Mouse (Mus musculus) testis, adult 2 months (tissue): ENCODE results near the gene Tmem189. TPM values are rescaled to one million over a fixed set of nuclear protein-coding genes. Genes with fewer than 3 reads are reported as not detected.

Experiments used
- H3K27ac ChIP-seq: fragments of 200-500 bp; 2 replicates; pipeline ENCODE4 v1.5.1; 2012; ENCODE audit warnings: low read depth, low read length; ENCODE audit not compliant: control insufficient read depth, insufficient read depth
- H3K27me3 ChIP-seq: fragments of 200-500 bp; 2 replicates; pipeline ENCODE4 v1.6.1; 2012; ENCODE audit warnings: mild to moderate bottlenecking, low read length, moderate library complexity; ENCODE audit not compliant: control insufficient read depth, insufficient read depth
- H3K36me3 ChIP-seq: fragments of 200-500 bp; 2 replicates; pipeline ENCODE4 v1.6.1; 2012; ENCODE audit warnings: mild to moderate bottlenecking, low read length; ENCODE audit not compliant: control insufficient read depth, insufficient read depth
- H3K4me1 ChIP-seq: fragments of 200-500 bp; 2 replicates; pipeline ENCODE4 v1.6.1; 2012; ENCODE audit warnings: low read length; ENCODE audit not compliant: control insufficient read depth, insufficient read depth
- H3K4me3 ChIP-seq: fragments of 200-500 bp; 2 replicates; pipeline ENCODE4 v1.5.1; 2012; ENCODE audit warnings: low read depth, mild to moderate bottlenecking, low read length, moderate library complexity, mixed read lengths; ENCODE audit not compliant: control insufficient read depth
- CTCF ChIP-seq: fragments of 200-500 bp; IDR thresholded peaks from 2 replicates; pipeline ENCODE4 v1.5.1; 2012; ENCODE audit warnings: low read depth, mild to moderate bottlenecking, inconsistent platforms, low read length, moderate library complexity; ENCODE audit not compliant: control insufficient read depth, insufficient read depth, insufficient replicate concordance
- POLR2A ChIP-seq: fragments of 200-500 bp; IDR thresholded peaks from 2 replicates; pipeline ENCODE4 v1.6.1; 2012; ENCODE audit warnings: low read depth, mild to moderate bottlenecking, inconsistent platforms, low read length, moderate library complexity; ENCODE audit not compliant: control insufficient read depth
- polyA plus RNA-seq: library from polyadenylated mRNA; depleted of rRNA; stranded (reverse); fragments of >200 nt; gene quantifications from 2 replicates; pipeline ENCODE4 v1.2.3, GENCODE M21; 2012

Tmem189 gene
- polyA plus RNA-seq, 1 experiment, result 97.4 TPM

DNA sequence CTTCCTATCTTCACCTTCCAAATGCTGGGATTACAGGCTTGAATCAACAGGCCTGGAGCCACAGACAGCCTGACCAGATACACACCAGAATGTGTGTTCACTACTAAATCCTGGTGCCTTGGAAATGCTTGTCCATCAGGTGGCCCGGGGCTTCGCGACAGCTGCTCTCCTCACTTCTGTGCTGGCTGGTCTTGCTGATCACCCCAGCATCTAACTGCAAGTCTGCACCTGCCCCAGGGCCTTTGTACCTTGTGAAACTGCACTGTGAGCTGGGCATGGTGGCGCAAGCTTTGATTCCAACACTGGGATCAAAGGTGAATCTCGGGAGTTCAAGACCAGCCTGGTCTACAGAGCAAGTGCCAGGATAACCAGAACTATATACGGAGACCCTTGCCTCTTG lies 47.5 kb downstream of the Tmem189 start:
- Histone ChIP-seq H3K4me1 (no peaks in the 10 kb centered on the region), H3K27ac (no peak overlapping the region), H3K4me3 (no peak overlapping the region)

GRCm38 (mm10) chr2:167641337-167641736 lies 48.3 kb downstream of the Tmem189 start:
- no peaks in the 10 kb centered on the region for H3K36me3 ChIP-seq
- no peaks in the 10 kb centered on the region for H3K4me1 ChIP-seq
- no peak overlapping the region for H3K4me3 ChIP-seq
- no peak for TF ChIP-seq POLR2A
- peak; percentile 77; the same call in 1 of the 2 replicates for TF ChIP-seq CTCF
- H3K27me3 ChIP-seq, result no peaks in the 10 kb centered on the region
- H3K27ac ChIP-seq, result no peak overlapping the region

More for the DNA sequence above, 47.5 kb downstream of the Tmem189 start:
- TF ChIP-seq CTCF (no peak), POLR2A (no peak)
- Histone ChIP-seq H3K27me3 (no peaks in the 10 kb centered on the region), H3K36me3 (no peaks in the 10 kb centered on the region)

- Histone ChIP-seq H3K27ac (no peak overlapping the region), H3K36me3 (no peaks in the 10 kb centered on the region), H3K27me3 (no peaks in the 10 kb centered on the region), H3K4me1 (no peaks in the 10 kb centered on the region), H3K4me3 (no peak overlapping the region)
- TF ChIP-seq POLR2A (no peak), CTCF (peak; percentile 60; the same call in 1 of the 2 replicates)
Observed at GRCm38 (mm10) chr2:167640279-167640678, 49.3 kb downstream of the Tmem189 start.

- no peaks in the 10 kb centered on the region for H3K36me3 ChIP-seq
- TF ChIP-seq CTCF (no peak), POLR2A (no peak)
- H3K4me3 ChIP-seq, result no peak overlapping the region; the same call in 1 of the 2 replicates
- no peaks in the 10 kb centered on the region for H3K27me3 ChIP-seq
- no peak overlapping the region for H3K27ac ChIP-seq
- peaks cover 18% of the 10 kb centered on the region for H3K4me1 ChIP-seq
Observed at GRCm38 (mm10) chr2:167634865-167635512, 54.6 kb downstream of the Tmem189 start.

DNA sequence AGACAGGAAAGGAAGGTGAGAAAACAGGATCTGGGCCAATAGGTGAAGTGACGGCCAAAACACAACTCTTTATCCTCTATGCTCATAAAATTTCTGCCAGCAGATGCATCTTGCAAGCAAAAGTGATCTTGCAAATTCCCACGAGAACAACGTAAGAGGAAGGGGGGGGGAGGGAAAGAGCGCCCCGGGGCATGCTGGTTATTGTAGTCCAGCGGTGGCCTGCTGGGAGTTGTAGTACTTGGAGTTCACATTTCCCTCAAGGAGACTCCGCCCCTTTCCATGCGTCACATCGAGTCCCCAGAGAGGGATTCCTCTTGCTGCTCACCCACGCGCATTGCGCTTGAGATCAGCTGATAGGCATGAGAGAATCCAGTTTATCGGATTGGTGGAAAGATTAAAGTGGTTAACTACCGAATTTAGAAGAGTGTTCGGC lies 55.3 kb downstream of the Tmem189 start:
- Histone ChIP-seq H3K36me3 (no peaks in the 10 kb centered on the region), H3K4me3 (peak overlapping the region; percentile 36; the same call in 1 of the 2 replicates), H3K27ac (no peak overlapping the region), H3K4me1 (peaks cover 18% of the 10 kb centered on the region), H3K27me3 (no peaks in the 10 kb centered on the region)
- TF ChIP-seq POLR2A (no peak), CTCF (no peak)

DNA sequence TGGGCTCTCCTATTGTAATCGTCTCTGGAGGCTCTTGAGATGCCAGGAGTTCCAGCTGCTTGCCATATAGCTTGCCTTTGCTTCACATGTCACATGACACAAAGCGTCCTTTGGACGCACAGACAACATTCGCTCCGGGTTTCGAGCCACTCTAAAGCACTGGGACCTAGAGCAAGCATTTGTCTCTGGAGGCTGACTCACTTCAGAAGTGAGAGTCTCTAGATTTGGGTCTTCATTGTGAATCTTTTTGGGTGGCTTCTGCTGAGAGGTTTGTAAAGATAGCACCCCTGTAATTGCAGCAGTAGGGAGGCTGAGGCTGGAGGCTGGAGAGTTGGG lies 56.1 kb downstream of the Tmem189 start:
- Histone ChIP-seq H3K4me3 (no peak overlapping the region), H3K27me3 (no peaks in the 10 kb centered on the region), H3K36me3 (no peaks in the 10 kb centered on the region), H3K4me1 (peaks cover 18% of the 10 kb centered on the region), H3K27ac (no peak overlapping the region)
- TF ChIP-seq CTCF (no peak), POLR2A (no peak)

DNA sequence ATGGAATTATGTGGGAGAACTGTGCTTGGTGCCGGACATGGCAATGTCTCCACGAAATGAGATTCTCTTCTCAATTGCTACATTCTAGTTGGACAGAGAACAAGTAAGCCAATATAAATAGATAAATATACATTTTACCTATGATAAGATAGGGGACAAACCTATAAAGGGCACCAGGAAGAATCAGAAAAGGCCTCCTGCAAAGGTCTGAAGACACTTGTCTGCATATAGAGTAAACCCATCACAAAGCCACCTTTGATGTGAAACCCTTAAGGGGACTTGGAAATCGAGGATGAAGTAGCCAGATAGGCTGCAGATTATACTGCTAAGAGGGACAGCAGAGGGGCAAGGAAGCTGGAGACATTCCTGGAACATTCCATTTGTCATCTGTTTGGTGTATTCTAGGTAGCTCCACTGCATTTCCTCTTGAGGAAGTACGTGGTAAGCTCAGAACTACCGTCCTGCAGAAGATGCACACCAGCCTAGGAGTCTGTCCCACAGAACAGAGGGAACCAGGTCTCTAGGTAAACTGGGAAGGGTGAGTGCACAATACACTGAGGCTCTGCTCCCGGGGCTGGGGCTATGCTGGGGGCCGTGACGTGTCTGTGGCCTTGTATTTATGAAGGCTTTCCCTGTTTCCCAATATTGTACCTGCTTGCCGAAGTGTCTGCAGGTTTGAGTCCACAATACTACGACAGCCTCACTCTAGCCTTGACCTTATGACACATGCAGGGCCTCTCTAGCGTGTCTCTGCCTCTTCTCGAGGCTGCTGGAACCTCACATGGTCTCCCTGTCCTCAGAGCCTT lies 56.7 kb downstream of the Tmem189 start:
- Histone ChIP-seq H3K4me1 (peaks cover 18% of the 10 kb centered on the region), H3K27me3 (no peaks in the 10 kb centered on the region), H3K27ac (peak overlapping the region; percentile 95), H3K4me3 (no peak overlapping the region; the same call in 1 of the 2 replicates), H3K36me3 (no peaks in the 10 kb centered on the region; the same call in none of the 2 replicates)
- no peak for TF ChIP-seq POLR2A
- no peak for TF ChIP-seq CTCF
